Mouse (Mus musculus) cortical plate, adult 2 months (tissue): ENCODE data around the gene Gsg1l. TPM values are rescaled to one million over a fixed set of nuclear protein-coding genes. Genes with fewer than 3 reads are reported as not detected.

ENCODE experiments used
- H3K27ac ChIP-seq: fragments of 200-500 bp; 2 replicates; pipeline ENCODE4 v1.5.1; 2012; ENCODE audit warnings: low read length, control low read depth, inconsistent platforms; ENCODE audit not compliant: insufficient read depth
- H3K4me1 ChIP-seq: fragments of 200-500 bp; 2 replicates; pipeline ENCODE4 v1.6.1; 2011; ENCODE audit warnings: low read length; ENCODE audit not compliant: control insufficient read depth, insufficient read depth
- H3K4me3 ChIP-seq: fragments of 200-500 bp; 2 replicates; pipeline ENCODE4 v1.5.1; 2011; ENCODE audit warnings: mild to moderate bottlenecking, low read length, control low read depth; ENCODE audit not compliant: insufficient read depth
- CTCF ChIP-seq: fragments of 200-500 bp; IDR thresholded peaks from 2 replicates; pipeline ENCODE4 v1.5.1; 2011; ENCODE audit warnings: mild to moderate bottlenecking, control low read depth, low read length; ENCODE audit not compliant: insufficient read depth; ENCODE audit errors: extremely low read depth
- POLR2A ChIP-seq: fragments of 200-500 bp; IDR thresholded peaks from 2 replicates; pipeline ENCODE4 v1.6.1; 2011; ENCODE audit warnings: mild to moderate bottlenecking, low read length, control low read depth; ENCODE audit not compliant: insufficient read depth; ENCODE audit errors: extremely low read depth
- polyA plus RNA-seq: library from polyadenylated mRNA; depleted of rRNA; stranded (reverse); fragments of >200 nt; gene quantifications from 2 replicates; pipeline ENCODE4 v1.2.3, GENCODE M21; 2012

Gene Gsg1l
- polyA plus RNA-seq, 1 experiment = 69.5 TPM

GRCm38 (mm10) chr7:125992356-125992891 is 89.8 kb downstream of the Gsg1l start:
- no peak for TF ChIP-seq POLR2A
- no peak for TF ChIP-seq CTCF
- no peak overlapping the region for H3K27ac ChIP-seq

GRCm38 (mm10) chr7:125991846-125992245 is 90.4 kb downstream of the Gsg1l start:
- TF ChIP-seq POLR2A = no peak
- TF ChIP-seq CTCF = no peak
- no peaks in the 10 kb centered on the region for H3K4me1 ChIP-seq
- H3K27ac ChIP-seq = no peak overlapping the region
- H3K4me3 ChIP-seq = no peak overlapping the region

More at GRCm38 (mm10) chr7:125992356-125992891, 89.8 kb downstream of the Gsg1l start:
- Histone ChIP-seq H3K4me1 (no peaks in the 10 kb centered on the region), H3K4me3 (no peak overlapping the region)

GRCm38 (mm10) chr7:125989969-125990368 is 92.2 kb downstream of the Gsg1l start:
- no peaks in the 10 kb centered on the region for H3K4me1 ChIP-seq
- H3K27ac ChIP-seq = no peak overlapping the region
- TF ChIP-seq POLR2A (no peak), CTCF (no peak)
- no peak overlapping the region for H3K4me3 ChIP-seq

GRCm38 (mm10) chr7:125989489-125989888 is 92.7 kb downstream of the Gsg1l start:
- Histone ChIP-seq H3K4me1 (no peaks in the 10 kb centered on the region), H3K27ac (no peak overlapping the region), H3K4me3 (no peak overlapping the region)
- no peak for TF ChIP-seq POLR2A
- no peak for TF ChIP-seq CTCF

DNA sequence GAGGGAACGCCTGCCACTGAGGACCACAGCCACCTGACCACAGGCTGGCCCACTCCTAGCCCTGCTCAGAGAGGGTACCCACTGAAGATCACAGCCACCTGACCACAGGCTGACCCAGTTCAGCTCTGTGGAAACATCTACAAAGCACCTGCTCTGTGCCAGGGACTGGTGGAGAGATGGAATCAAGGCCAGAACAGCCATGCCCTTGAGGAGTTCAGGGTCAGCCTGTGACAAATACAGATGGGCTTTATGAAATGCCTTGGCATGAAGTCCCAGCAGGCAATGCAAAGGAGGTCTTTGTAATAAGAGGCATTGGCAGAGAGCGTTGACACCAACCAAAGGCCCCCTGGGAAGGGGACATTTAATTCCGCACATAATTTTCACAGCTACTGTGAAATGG is 93.9 kb downstream of the Gsg1l start:
- no peak overlapping the region for H3K4me3 ChIP-seq
- no peak for TF ChIP-seq CTCF
- TF ChIP-seq POLR2A = no peak
- no peak overlapping the region for H3K27ac ChIP-seq
- no peaks in the 10 kb centered on the region for H3K4me1 ChIP-seq

- no peak for TF ChIP-seq CTCF
- no peak for TF ChIP-seq POLR2A
- H3K4me1 ChIP-seq = no peaks in the 10 kb centered on the region
- H3K4me3 ChIP-seq = no peak overlapping the region
- H3K27ac ChIP-seq = no peak overlapping the region
Measured at GRCm38 (mm10) chr7:125987117-125987516, 95.1 kb downstream of the Gsg1l start.

GRCm38 (mm10) chr7:125985565-125985964 is 96.6 kb downstream of the Gsg1l start:
- H3K4me3 ChIP-seq = no peak overlapping the region
- TF ChIP-seq POLR2A (no peak), CTCF (no peak)
- no peak overlapping the region for H3K27ac ChIP-seq
- no peaks in the 10 kb centered on the region for H3K4me1 ChIP-seq

GRCm38 (mm10) chr7:125983902-125984841 is 98.0 kb downstream of the Gsg1l start:
- Histone ChIP-seq H3K4me1 (no peaks in the 10 kb centered on the region), H3K4me3 (no peak overlapping the region), H3K27ac (no peak overlapping the region)
- no peak for TF ChIP-seq CTCF
- TF ChIP-seq POLR2A = no peak

- TF ChIP-seq CTCF (no peak), POLR2A (no peak)
- Histone ChIP-seq H3K27ac (no peak overlapping the region), H3K4me1 (no peaks in the 10 kb centered on the region; the same call in 1 of the 2 replicates), H3K4me3 (no peak overlapping the region)
Measured at GRCm38 (mm10) chr7:125979591-125979990, 102.6 kb downstream of the Gsg1l start.

DNA sequence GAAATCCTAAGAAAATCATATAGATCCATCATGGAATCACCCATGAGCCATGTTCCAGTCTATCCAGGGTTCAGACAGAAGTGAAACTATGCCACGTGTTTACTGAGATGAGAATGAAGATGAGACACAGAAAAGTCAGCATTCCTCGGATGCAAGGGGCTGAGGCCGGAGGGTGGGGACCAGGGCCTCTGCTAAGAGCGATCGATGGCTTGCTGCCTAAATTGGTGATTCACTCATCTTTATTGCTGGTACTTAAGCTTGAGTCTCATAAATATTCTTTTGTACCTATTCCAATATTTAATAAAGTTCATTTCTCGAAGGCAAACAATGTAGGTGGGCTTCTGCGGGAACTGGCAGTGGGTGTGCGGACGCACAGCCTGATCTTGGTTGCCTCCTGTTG is 105.5 kb downstream of the Gsg1l start:
- H3K4me1 ChIP-seq = peaks cover 2% of the 10 kb centered on the region; the same call in 1 of the 2 replicates
- TF ChIP-seq CTCF (no peak), POLR2A (no peak)
- no peak overlapping the region for H3K4me3 ChIP-seq

More for the DNA sequence above, 105.5 kb downstream of the Gsg1l start:
- H3K27ac ChIP-seq = no peak overlapping the region
